Mouse (Mus musculus) thymus, adult 2 months (tissue): ENCODE measurements around the gene Mtrr.

Experiments
- CTCF ChIP-seq: fragments of 200-500 bp; IDR thresholded peaks from 2 replicates; pipeline ENCODE4 v1.5.1; 2012; ENCODE audit warnings: mild to moderate bottlenecking, control low read depth, low read length, moderate library complexity, borderline replicate concordance; ENCODE audit not compliant: control insufficient read depth, poor library complexity, insufficient read depth; ENCODE audit errors: extremely low read depth
- POLR2A ChIP-seq: fragments of 200-500 bp; IDR thresholded peaks from 2 replicates; pipeline ENCODE4 v1.6.1; 2012; ENCODE audit warnings: mild to moderate bottlenecking, low read length, control low read depth, moderate library complexity; ENCODE audit not compliant: control insufficient read depth, poor library complexity, insufficient read depth; ENCODE audit errors: extremely low read depth

DNA sequence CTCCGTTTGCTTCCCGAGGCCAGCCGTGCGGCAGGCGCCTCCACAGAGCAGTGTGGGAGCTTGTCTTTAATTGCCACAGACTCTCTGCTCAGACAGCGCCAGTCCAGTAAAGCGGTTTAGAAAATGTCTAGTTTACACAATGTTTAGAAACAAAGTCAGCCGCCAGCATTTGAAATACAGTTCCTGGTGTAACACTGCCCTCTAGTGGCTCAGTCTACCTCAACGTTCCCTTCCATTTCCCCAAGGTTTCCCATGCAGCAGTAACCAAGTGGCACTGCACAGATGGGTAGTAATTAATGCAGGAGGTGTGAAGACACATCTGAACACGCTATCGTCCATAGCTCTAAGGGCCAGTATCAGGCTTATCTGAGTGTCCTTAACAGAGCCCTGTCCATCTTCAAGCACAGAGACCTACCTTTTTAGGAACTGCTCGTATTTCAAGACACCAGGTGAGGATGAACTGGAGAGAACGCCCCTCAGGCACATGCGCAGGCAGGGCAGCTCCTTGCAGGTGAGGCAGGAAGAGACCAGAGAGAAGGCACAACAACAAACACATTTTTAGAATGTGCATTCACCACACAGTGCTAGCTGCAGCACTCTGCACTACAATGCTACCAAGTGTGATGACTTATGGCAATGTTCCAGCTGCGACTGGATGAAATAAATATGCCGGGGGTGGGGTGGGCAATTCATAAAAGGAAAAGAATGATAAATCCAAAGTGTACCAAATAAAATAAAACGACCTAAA, 12.2 kb downstream of the Mtrr start:
- TF ChIP-seq POLR2A (no peak), CTCF (no peak)
